ENCODE assay signal across 21 mouse cellular contexts in genomic region chr19:20761119-20761518, GRCm38 (mm10). TPM values are rescaled to one million over a fixed set of nuclear protein-coding genes. Genes with fewer than 3 reads are reported as not detected.
DNase-seq lines count a peak whose midpoint lies in the region; ATAC-seq and TF ChIP-seq lines count a peak whose summit lies in the region.
"Had no signal": no experiment of that assay in that cellular context is flagged by ENCODE, and none has a peak within 500 bp of the region (broad histone marks: within the 10 kb centered on the region; RNA-seq: fewer than 3 reads in every experiment).

No protein-coding gene starts in this region.

- no peak overlapping the region for H3K4me2 ChIP-seq in liver, embryonic 11.5 days
- no peak overlapping the region for H3K4me2 ChIP-seq in liver, embryonic 15.5 days
- H3K4me2 ChIP-seq: embryonic facial prominence, embryonic 15.5 days; forebrain, embryonic 15.5 days; midbrain, embryonic 11.5 days had no signal

- H3K36me3 ChIP-seq in liver, embryonic 11.5 days (ENCODE audit: control insufficient read depth, insufficient read depth, low read length): no peaks in the 10 kb centered on the region
- no peaks in the 10 kb centered on the region for H3K36me3 ChIP-seq in liver, embryonic 15.5 days (replicated peaks)
- H3K36me3 ChIP-seq: embryonic facial prominence, embryonic 15.5 days; forebrain, embryonic 15.5 days had no signal

- no peak for DNase-seq in liver, embryonic 11.5 days (ENCODE audit: low spot score)
- DNase-seq in liver (no peak), MEL-GATA-1-ER (ENCODE audit: extremely low read depth, low read depth) (peak; percentile 56)
- peak; percentile 18 for DNase-seq in brain, embryonic 14.5 days (ENCODE audit: low read depth)
- no peak for DNase-seq in right cerebral cortex, postnatal 10 days (ENCODE audit: low spot score in 2 of 2)
- no peak for DNase-seq in kidney, postnatal 10 days
- DNase-seq in ovary, postnatal 14 days (ENCODE audit: low spot score): no peak
- DNase-seq: adrenal gland, postnatal 36 days; cerebellum, adult 11-12 months; cerebellum, postnatal 25 days; embryo, embryonic 11 days; kidney, adult 18-20 months; layer of hippocampus, adult 9-11 months had no signal

- TF ChIP-seq CTCF in brain, embryonic 14.5 days (IDR thresholded peaks at IDR 0.05; ENCODE audit: borderline replicate concordance, extremely low read depth, insufficient read depth, insufficient read length): no peak

- H3K9me3 ChIP-seq in liver, embryonic 11.5 days (ENCODE audit: control insufficient read depth, low read length): no peaks in the 10 kb centered on the region
- H3K9me3 ChIP-seq in liver, embryonic 15.5 days (replicated peaks): no peaks in the 10 kb centered on the region
- H3K9me3 ChIP-seq: embryonic facial prominence, embryonic 15.5 days; forebrain, embryonic 15.5 days had no signal

- no peaks in the 10 kb centered on the region; the same call in 1 of the 2 replicates for H3K4me1 ChIP-seq in liver, embryonic 11.5 days (replicated peaks; ENCODE audit: control insufficient read depth, insufficient read depth, low read length)
- H3K4me1 ChIP-seq in liver, embryonic 15.5 days (replicated peaks): peaks cover 7% of the 10 kb centered on the region; the same call in 1 of the 2 replicates
- H3K4me1 ChIP-seq: embryonic facial prominence, embryonic 15.5 days; forebrain, embryonic 15.5 days had no signal

- H3K27ac ChIP-seq in liver, embryonic 11.5 days (ENCODE audit: low read depth, low read length): no peak overlapping the region
- H3K27ac ChIP-seq in liver, embryonic 15.5 days (replicated peaks): no peak overlapping the region
- H3K27ac ChIP-seq: embryonic facial prominence, embryonic 15.5 days; forebrain, embryonic 15.5 days; macrophage had no signal

- ATAC-seq in liver, embryonic 11.5 days (replicated peaks; ENCODE audit: low FRiP score): peak; percentile 59; the same call in 1 of the 2 replicates
- peak; percentile 72 for ATAC-seq in liver, embryonic 15.5 days (ENCODE audit: insufficient read depth)
- ATAC-seq: forebrain, embryonic 15.5 days; hindbrain, embryonic 16.5 days; lung, postnatal 0 days had no signal

- no peaks in the 10 kb centered on the region for H3K27me3 ChIP-seq in liver, embryonic 11.5 days (replicated peaks; ENCODE audit: control insufficient read depth, insufficient read depth, low read length)
- H3K27me3 ChIP-seq in liver, embryonic 15.5 days: no peaks in the 10 kb centered on the region
- H3K27me3 ChIP-seq: embryonic facial prominence, embryonic 15.5 days; forebrain, embryonic 15.5 days had no signal

- WGBS in liver, embryonic 11.5 days: 65% methylated on average over 3 of the region's 3 CpGs
- WGBS in liver, embryonic 15.5 days (ENCODE audit: insufficient replicate concordance): 31% methylated on average over 3 of the region's 3 CpGs

- H3K9ac ChIP-seq in liver, embryonic 11.5 days (ENCODE audit: low read depth, low read length): no peak overlapping the region
- no peak overlapping the region for H3K9ac ChIP-seq in liver, embryonic 15.5 days
- H3K9ac ChIP-seq: embryonic facial prominence, embryonic 15.5 days; forebrain, embryonic 15.5 days had no signal

- no peak overlapping the region for H3K4me3 ChIP-seq in liver, embryonic 11.5 days (ENCODE audit: low read depth, low read length)
- H3K4me3 ChIP-seq in liver, embryonic 15.5 days (replicated peaks): no peak overlapping the region
- H3K4me3 ChIP-seq: embryonic facial prominence, embryonic 15.5 days; forebrain, embryonic 15.5 days had no signal

- no peak for TF ChIP-seq POLR2A in brain, embryonic 14.5 days (IDR thresholded peaks at IDR 0.05; ENCODE audit: borderline replicate concordance, extremely low read depth, insufficient read depth, insufficient read length, poor library complexity, severe bottlenecking)

RNA-seq across cellular contexts. Expression of gene Aldh1a7, which starts 33.8 kb away (rescaled TPM):
- 0.96 and 1.0 TPM in 2 replicates for polyA plus RNA-seq in liver, embryonic 11.5 days (2014; fragmentation: Nextera tagmentation; extraction: Ambion mirVana)
- polyA plus RNA-seq in brain, embryonic 14.5 days (2012; rRNA removed): 0.34 and 1.2 TPM in 2 replicates
- polyA plus RNA-seq in liver, embryonic 15.5 days (2015; fragmentation: Nextera tagmentation; extraction: Ambion mirVana): 1.3 TPM in 2 replicates
- polyA plus RNA-seq: C2C12, macrophage had no signal

Comparison
In these comparisons a context has a peak if more than half of its experiments do, and no peak if none do; other contexts are left out.
1. DNase-seq: peak in MEL-GATA-1-ER (single experiment) and brain, embryonic 14.5 days (single experiment); none in liver, embryonic 11.5 days (single experiment), liver (single experiment), right cerebral cortex, postnatal 10 days (0 of 2), kidney, postnatal 10 days (single experiment) and ovary, postnatal 14 days (single experiment).